Mouse (Mus musculus): ENCODE measurements around the gene Atp2b4.

GRCm38 (mm10) chr1:133761278-133761677, 39.6 kb downstream of the Atp2b4 start:
- no peak for TF ChIP-seq CTCF (conservative IDR thresholded peaks at IDR 0.05; ENCODE audit: insufficient read depth, insufficient read length, low read depth, low read length)
- no peak for TF ChIP-seq POLR2A (IDR thresholded peaks at IDR 0.05; ENCODE audit: low read depth, low read length)

Data from kidney, adult 2 months (tissue).